Mouse (Mus musculus) heart, embryonic 11.5 days (tissue): ENCODE measurements around the gene Gpr146. TPM values are rescaled to one million over a fixed set of nuclear protein-coding genes. Genes with fewer than 3 reads are reported as not detected.

Source experiments
- ATAC-seq: fragments of 200-750 bp; cut with Nextera tagmentation; replicated peaks from 2 replicates; pipeline ENCODE4 v1.8.0; 2017; ENCODE audit warnings: moderate library complexity; ENCODE audit not compliant: insufficient number of reproducible peaks, low FRiP score, low TSS enrichment
- H3K27ac ChIP-seq: fragments of 300-500 bp; sonication (generic); 2 replicates; pipeline ENCODE4 v1.5.1; 2014; ENCODE audit warnings: mild to moderate bottlenecking, low read depth, low read length
- H3K27me3 ChIP-seq: fragments of 300-500 bp; sonication (generic); 2 replicates; pipeline ENCODE4 v1.6.1; 2014; ENCODE audit warnings: mild to moderate bottlenecking, low read length, mixed read lengths; ENCODE audit not compliant: control insufficient read depth, insufficient read depth
- H3K36me3 ChIP-seq: fragments of 300-500 bp; sonication (generic); 2 replicates; pipeline ENCODE4 v1.6.1; 2014; ENCODE audit warnings: mild to moderate bottlenecking, low read length, moderate library complexity, mixed read lengths; ENCODE audit not compliant: control insufficient read depth, insufficient read depth
- H3K4me1 ChIP-seq: fragments of 300-500 bp; sonication (generic); 2 replicates; pipeline ENCODE4 v1.6.1; 2014; ENCODE audit warnings: low read length; ENCODE audit not compliant: control insufficient read depth, insufficient read depth
- H3K4me2 ChIP-seq: fragments of 300-500 bp; sonication (generic); 2 replicates; pipeline ENCODE4 v1.6.1; 2014; ENCODE audit warnings: mild to moderate bottlenecking, moderate library complexity
- H3K4me3 ChIP-seq: fragments of 300-500 bp; sonication (generic); 2 replicates; pipeline ENCODE4 v1.5.1; 2014; ENCODE audit warnings: low read depth, low read length
- H3K9ac ChIP-seq: fragments of 300-500 bp; sonication (generic); 2 replicates; pipeline ENCODE4 v1.6.1; 2014; ENCODE audit warnings: mild to moderate bottlenecking, low read depth, low read length, moderate library complexity
- H3K9me3 ChIP-seq: fragments of 300-500 bp; sonication (generic); replicated peaks from 2 replicates; pipeline ENCODE4 v1.6.1; 2016; ENCODE audit warnings: low read length; ENCODE audit not compliant: control insufficient read depth
- WGBS: fragments of 180-500 bp; shearing (Covaris S2); extraction: QIAGEN DNeasy Blood & Tissue Kit; methylation state at CpG from one replicate; pipeline ENCODE4 v1.1.7; 2014; ENCODE audit not compliant: insufficient replicate concordance; 5-methylcytosine and 5-hydroxymethylcytosine counted together
- polyA plus RNA-seq: library from polyadenylated mRNA; unstranded; fragments of >200 nt; fragmentation: Nextera tagmentation; extraction: Ambion mirVana; gene quantifications from 2 replicates; pipeline ENCODE4 v1.2.1, GENCODE M21; 2014

Gene Gpr146
- polyA plus RNA-seq, 1 experiment from 2014 or later, result 7.5 TPM

DNA sequence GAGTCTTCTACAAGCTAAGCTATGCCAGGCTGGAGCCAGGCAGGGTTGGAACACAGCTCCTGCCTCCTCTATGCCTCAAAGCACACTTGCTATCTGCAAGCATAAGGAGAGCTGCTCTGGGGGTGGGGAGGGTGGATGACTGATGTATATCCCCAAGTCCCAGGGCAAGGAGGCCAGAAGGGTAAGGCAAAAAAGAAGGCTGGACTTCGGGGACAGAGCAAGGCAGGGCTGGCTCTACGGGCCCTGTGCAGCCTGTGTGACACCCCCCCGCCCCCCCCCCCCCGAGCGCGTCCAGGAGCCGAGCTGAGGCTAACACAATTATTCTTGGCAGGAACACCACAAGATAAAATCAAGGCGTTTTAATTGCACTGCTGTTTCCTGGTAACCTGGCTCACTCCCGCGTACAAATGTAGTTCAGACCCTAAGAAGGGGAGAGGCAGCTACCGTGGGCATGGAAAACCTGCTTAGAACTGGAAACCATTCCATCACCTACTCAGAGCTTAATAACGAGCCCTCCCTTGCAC lies 52.4 kb downstream of the Gpr146 start:
- ATAC-seq, result no peak
- no peak overlapping the region for H3K4me3 ChIP-seq
- no peaks in the 10 kb centered on the region for H3K36me3 ChIP-seq
- no peaks in the 10 kb centered on the region for H3K9me3 ChIP-seq
- 46% methylated on average over 10 of the region's 12 CpGs for WGBS
- no peak overlapping the region for H3K4me2 ChIP-seq
- peaks cover 4% of the 10 kb centered on the region; the same call in 1 of the 2 replicates for H3K4me1 ChIP-seq
- peaks cover 19% of the 10 kb centered on the region for H3K27me3 ChIP-seq
- H3K27ac ChIP-seq, result no peak overlapping the region
- no peak overlapping the region for H3K9ac ChIP-seq

DNA sequence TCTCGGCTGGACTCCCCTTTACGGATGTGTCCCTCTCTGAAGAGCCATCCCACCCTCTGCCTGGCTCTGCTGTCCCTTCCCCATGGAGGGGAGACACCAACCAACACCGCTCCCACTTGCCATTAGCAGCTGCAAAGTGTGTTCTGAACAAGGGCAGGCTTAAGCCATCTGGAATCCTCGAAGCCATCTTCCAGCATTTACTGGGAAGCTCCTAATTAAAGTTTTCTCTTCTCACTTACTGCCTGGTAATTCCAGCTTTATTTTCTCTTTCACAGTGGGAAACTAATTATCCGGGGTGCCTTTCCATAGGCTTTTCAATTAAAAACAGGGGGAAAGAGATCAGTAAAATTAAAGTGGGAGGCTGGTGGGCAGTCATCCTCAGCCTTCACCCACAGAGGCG lies 54.8 kb downstream of the Gpr146 start:
- H3K9ac ChIP-seq, result no peak overlapping the region

DNA sequence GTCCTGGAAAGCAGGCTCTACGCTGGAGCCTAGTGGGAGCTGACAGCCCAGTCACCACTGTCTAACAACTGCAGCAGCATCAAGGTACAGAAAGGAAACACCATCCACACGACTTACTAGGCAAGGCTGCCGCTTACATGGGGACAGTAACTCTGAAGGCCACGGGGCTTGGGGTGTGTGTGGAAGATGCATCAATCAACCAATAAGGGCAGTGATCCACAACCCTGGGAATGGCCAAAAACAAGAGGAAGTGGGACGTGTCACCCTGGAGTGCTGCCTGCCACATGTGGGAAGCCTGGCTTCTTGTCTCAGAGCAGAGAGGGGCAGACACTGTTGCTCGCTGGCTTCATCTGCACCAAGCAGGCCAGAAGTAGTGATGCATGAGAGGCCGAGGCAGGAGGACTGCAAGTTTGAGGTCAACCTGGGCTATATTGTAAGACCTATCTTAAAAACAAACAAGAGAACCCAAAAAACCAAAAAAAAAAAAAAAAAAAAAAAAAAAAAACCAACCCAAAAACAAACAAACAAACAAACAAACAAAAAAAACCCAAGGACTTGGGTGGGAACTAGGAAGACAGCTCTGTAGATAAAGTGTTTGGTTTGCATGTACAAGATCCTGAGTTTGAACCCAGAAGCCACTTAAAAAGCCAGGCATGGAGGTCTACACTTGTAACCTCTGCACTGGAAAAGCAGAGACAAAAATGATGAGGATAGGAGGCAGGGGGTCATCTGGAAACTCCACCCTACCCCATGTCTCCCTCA lies 55.4 kb downstream of the Gpr146 start:
- H3K9me3 ChIP-seq, result no peaks in the 10 kb centered on the region
- H3K36me3 ChIP-seq, result no peaks in the 10 kb centered on the region
- H3K4me3 ChIP-seq, result no peak overlapping the region
- H3K4me1 ChIP-seq, result peaks cover 4% of the 10 kb centered on the region; the same call in 1 of the 2 replicates
- H3K9ac ChIP-seq, result no peak overlapping the region
- no peak overlapping the region for H3K27ac ChIP-seq
- H3K4me2 ChIP-seq, result no peak overlapping the region
- 75% methylated on average over 7 of the region's 7 CpGs for WGBS
- peaks cover 6% of the 10 kb centered on the region; the same call in 1 of the 2 replicates for H3K27me3 ChIP-seq
- no peak for ATAC-seq

More for the DNA sequence above, 54.8 kb downstream of the Gpr146 start:
- 72% methylated on average over 6 of the region's 6 CpGs for WGBS
- no peak overlapping the region for H3K27ac ChIP-seq
- no peak overlapping the region for H3K4me3 ChIP-seq
- ATAC-seq, result no peak
- peaks cover 4% of the 10 kb centered on the region; the same call in 1 of the 2 replicates for H3K4me1 ChIP-seq
- peaks cover 6% of the 10 kb centered on the region; the same call in 1 of the 2 replicates for H3K27me3 ChIP-seq
- no peaks in the 10 kb centered on the region for H3K36me3 ChIP-seq
- H3K4me2 ChIP-seq, result no peak overlapping the region
- H3K9me3 ChIP-seq, result no peaks in the 10 kb centered on the region

DNA sequence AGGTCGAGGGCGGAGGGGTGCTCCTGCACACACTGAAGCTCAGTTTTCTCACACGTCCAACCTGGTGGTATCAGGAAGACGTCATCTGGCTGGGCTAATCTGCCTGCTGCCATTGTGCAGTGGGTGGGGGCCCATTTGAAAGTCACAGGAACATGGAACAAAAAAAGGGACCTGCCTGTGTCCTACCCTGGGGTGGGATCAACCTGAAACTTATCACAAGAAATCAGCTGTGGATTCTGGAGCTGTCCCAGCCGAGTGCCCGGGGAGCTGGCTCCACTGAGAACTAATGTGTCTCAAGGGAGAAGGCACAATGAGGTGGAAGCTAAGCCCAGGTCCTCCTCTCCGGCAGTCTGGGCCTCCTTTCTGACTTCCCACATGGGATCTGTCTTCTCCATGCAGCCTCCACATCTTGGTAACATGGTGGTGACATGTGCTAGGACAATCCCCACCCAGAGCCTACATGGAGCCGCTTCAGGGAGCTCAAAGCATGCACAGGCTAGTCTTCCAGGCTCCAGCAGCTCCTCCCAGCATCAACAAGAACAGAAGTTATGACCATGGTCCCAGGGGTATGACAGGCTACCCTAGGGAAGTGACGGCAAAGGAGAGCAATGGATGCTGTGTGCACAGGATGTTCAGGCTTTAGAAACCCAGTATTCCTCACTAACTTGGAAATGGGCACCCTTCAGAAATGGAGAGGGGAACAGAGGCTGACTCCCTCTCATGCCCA lies 56.5 kb downstream of the Gpr146 start:
- peaks cover 6% of the 10 kb centered on the region; the same call in 1 of the 2 replicates for H3K27me3 ChIP-seq
- H3K9ac ChIP-seq, result no peak overlapping the region
- H3K4me3 ChIP-seq, result no peak overlapping the region
- no peak overlapping the region for H3K4me2 ChIP-seq
- WGBS, result 73% methylated on average over 9 of the region's 9 CpGs
- no peaks in the 10 kb centered on the region for H3K9me3 ChIP-seq
- no peak overlapping the region for H3K27ac ChIP-seq
- peaks cover 4% of the 10 kb centered on the region; the same call in 1 of the 2 replicates for H3K4me1 ChIP-seq
- no peaks in the 10 kb centered on the region for H3K36me3 ChIP-seq
- ATAC-seq, result no peak

DNA sequence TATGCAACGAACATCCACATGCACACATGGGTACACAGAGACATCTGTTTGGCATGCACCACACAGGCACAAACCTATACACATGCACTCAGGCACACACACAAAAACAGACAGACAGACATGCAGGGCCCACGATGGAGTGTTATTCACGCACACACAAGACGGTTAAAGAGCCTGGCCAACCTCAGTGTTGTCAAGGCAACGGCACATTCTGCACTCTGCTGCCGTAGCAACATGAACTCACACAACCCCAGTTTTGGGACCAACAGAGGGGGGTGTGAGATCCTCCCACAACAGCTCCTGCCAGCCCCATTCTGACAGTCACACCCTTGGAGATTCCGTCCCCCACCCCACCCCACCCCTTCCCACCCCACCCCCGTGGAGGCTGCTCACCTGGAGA lies 57.4 kb downstream of the Gpr146 start:
- H3K27ac ChIP-seq, result no peak overlapping the region
- 74% methylated on average over 8 of the region's 8 CpGs for WGBS
- ATAC-seq, result no peak
- H3K36me3 ChIP-seq, result no peaks in the 10 kb centered on the region
- no peak overlapping the region for H3K4me3 ChIP-seq
- H3K9ac ChIP-seq, result no peak overlapping the region
- no peaks in the 10 kb centered on the region for H3K9me3 ChIP-seq
- H3K27me3 ChIP-seq, result no peaks in the 10 kb centered on the region
- H3K4me2 ChIP-seq, result no peak overlapping the region
- no peaks in the 10 kb centered on the region for H3K4me1 ChIP-seq

DNA sequence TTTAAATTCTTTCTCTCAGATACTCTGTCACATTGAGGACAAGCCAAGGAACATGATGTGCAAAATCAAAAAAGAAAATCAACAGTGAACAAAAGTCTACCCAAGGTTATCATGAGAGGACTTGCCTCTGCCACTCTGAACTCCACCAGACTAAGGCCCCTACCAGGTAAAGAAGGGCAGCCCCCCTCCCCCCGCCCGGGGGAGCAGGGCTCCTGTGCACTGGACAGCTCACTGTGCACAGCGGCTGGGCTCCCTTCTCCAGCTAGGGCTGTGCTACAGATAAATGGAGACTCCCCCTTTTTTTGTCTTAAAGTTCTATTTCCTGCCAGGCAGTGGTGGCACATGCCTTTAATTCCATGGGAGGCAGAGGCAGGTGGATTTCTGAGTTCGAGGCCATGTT lies 60.3 kb downstream of the Gpr146 start:
- no peaks in the 10 kb centered on the region for H3K9me3 ChIP-seq
- H3K27me3 ChIP-seq, result no peaks in the 10 kb centered on the region
- ATAC-seq, result no peak
- no peaks in the 10 kb centered on the region for H3K36me3 ChIP-seq
- no peaks in the 10 kb centered on the region for H3K4me1 ChIP-seq
- no peak overlapping the region for H3K4me3 ChIP-seq
- H3K27ac ChIP-seq, result no peak overlapping the region
- no peak overlapping the region for H3K4me2 ChIP-seq
- 91% methylated on average over 4 of the region's 4 CpGs for WGBS
- H3K9ac ChIP-seq, result no peak overlapping the region

DNA sequence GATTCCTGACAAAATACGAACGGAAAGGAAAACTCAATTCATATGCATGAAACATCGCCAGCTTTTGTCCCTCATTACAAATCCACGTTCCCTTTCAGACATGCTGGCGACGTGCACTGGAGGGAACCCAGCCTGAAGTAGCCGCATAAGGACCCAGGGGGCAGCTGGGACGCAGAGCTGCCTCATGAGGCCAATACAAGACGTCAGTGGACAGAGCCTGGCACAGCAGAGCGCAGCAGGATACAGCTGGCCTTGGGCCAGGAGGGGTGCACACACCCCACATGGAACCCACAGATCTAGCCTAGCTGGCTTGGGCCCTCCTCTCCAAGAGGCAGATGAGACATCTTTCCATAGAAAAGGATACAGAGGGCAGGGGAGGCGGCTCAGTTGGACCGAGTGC lies 60.9 kb downstream of the Gpr146 start:
- Histone ChIP-seq H3K4me3 (no peak overlapping the region), H3K27ac (no peak overlapping the region), H3K4me1 (no peaks in the 10 kb centered on the region), H3K27me3 (no peaks in the 10 kb centered on the region), H3K9me3 (no peaks in the 10 kb centered on the region), H3K9ac (no peak overlapping the region), H3K4me2 (no peak overlapping the region), H3K36me3 (no peaks in the 10 kb centered on the region)
- no peak for ATAC-seq
- WGBS, result 91% methylated on average over 12 of the region's 12 CpGs

DNA sequence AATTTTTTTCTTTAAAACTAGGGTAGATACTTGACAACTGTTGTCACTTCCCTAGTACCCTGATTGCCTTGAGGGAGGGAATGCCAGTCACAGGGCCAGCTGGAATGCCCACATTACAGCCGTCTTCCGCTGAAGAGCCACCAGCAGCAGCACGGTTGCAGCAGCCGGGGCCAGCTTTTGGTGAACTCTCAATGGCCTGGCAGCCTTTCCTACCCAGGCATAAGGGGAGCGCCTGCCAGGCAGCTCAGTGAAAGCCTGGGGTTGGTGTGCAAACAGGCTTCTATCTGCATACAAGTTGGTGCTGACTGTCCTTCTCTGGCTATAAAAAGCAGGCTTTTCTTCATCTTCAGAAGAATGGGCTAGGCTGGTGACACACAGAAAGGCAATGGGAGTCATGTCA lies 63.0 kb downstream of the Gpr146 start:
- Histone ChIP-seq H3K9ac (no peak overlapping the region), H3K4me3 (no peak overlapping the region), H3K36me3 (no peaks in the 10 kb centered on the region), H3K27ac (no peak overlapping the region), H3K27me3 (no peaks in the 10 kb centered on the region), H3K4me2 (no peak overlapping the region), H3K4me1 (no peaks in the 10 kb centered on the region), H3K9me3 (no peaks in the 10 kb centered on the region)
- WGBS, result 78% methylated on average over 5 of the region's 5 CpGs
- ATAC-seq, result no peak
